Mouse (Mus musculus) liver, adult 10 weeks (tissue): ENCODE results near the gene Mpig6b. TPM values are rescaled to one million over a fixed set of nuclear protein-coding genes. Genes with fewer than 3 reads are reported as not detected.

ENCODE experiments used
- polyA plus RNA-seq: library from polyadenylated mRNA; stranded (reverse); fragments of 350-450 nt; fragmentation: Illumina TruSeq; extraction: RNeasy Lipid Tissue Mini Kit (QIAGEN cat#74804); gene quantifications from one replicate; pipeline ENCODE4 v1.2.3, GENCODE M21; 2014; ENCODE audit warnings: low read depth, low replicate concordance

The Mpig6b gene
- not detected for polyA plus RNA-seq

GRCm38 (mm10) chr17:35066084-35066483, at the start of gene Mpig6b:
Mpig6b (minus strand) TSS chr17:35066184.

DNA sequence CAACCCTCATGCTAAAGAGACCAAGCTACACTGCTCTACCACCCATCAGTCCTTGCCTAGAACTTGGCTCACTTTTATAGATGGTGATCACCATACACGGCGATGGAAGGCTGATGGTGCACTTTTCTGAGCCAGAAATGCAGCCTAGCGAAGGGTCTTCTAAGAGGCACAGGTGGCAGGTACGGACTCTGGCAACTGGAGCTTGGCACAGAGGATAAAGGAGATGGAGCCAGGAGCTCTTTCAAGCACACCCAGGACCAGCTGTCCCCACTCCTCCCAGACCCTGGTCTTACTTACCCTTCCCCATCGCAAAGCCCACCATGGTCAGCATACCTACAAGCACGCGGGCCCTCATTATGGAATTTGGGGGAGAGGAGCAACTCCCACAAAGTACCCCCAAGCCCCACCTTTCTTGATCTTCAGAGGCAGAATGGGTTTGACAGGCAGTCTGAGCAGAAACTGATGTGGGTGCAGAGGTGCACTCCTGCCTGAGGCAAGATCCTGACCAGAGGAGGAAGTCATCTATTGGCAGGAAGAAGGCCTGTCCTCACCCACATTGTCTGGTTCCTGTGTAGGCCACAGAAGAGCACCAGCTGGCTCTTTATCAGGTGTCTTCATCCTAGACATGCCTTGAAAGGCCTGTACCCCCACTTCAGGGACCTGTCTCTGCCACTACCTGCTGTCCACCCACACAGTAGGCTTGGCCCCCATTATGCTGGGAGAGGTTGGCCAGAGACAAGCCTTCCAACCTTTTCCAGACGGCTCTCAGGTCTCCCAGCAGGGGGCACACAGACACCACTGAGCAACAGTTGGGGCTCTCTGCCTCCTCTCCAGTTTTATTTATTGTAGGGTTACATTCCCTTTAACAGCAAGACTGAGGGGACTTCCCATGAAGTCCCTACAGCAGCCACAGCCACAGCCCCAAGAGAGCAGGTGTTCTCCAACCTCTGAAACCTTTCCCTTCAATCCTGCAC, 49.3 kb upstream of the Mpig6b start, which contains the start of gene Ly6g5b:
Gene Ly6g5b (minus strand): TSS at position 383 of the 974 bp plus-strand sequence.

DNA sequence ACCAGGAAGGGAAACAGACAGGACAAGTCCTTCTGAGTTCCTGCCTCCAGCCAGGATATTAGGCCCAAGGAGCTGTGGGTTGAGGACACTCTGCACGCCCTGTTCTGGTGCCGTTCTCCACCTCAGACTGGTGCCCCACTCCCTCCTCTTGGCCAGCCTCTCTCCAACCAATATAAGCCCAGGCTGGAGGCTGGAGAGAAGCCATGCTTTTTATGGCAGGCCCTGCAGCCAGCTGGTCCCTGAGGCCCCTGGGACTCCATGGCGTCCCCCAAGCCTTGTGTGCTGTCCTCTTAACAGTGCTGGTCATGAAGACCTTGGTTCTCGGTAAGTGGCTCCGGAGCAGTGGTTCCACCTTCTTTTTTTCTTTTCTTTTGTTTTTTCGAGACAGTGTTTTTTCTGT, 42.1 kb upstream of the Mpig6b start, which contains the start of gene Ly6g5c:
Gene Ly6g5c (plus strand): TSS at position 183 of the 400 bp plus-strand sequence.

GRCm38 (mm10) chr17:35088825-35089644, 23.1 kb upstream of the Mpig6b start, which contains the start of gene Abhd16a:
Abhd16a (plus strand) TSS chr17:35089263.

DNA sequence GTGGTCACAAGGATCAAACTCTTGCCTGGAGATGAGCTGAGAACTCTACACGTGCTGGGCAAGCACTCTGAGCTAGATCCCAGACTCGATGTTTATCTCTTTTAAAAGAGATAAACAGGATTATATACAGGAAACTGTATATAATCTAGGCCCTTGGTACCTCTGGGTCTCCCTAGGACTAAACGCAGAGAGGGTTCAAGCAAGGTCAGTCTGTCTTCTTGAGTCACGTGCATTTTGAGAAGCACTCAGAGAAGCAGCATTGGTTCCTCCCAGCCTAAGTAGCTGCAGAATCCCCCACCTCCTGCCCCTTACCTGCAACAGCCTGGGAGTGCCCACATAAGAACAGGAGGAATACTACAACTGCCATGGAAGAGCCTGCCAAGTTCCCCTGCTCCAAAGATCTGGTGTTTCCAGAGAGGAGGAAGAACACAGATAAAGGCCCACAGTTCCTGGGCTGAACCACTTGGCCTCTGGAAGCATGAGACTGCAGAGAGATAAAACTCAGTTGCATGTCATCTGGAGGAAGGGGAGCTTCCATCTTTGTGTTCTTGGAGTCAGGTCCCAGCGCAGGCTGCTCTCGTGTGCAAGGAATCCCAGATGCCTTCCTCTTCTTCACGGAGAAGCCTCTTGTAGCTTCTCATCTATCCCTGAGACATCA, 19.4 kb upstream of the Mpig6b start, which contains the start of gene Ly6g6f:
Gene Ly6g6f (minus strand): TSS at position 403 of the 658 bp plus-strand sequence.

GRCm38 (mm10) chr17:35077786-35078233, 11.8 kb upstream of the Mpig6b start, which contains the start of gene Ly6g6d:
Ly6g6d (minus strand) TSS chr17:35078065.

GRCm38 (mm10) chr17:35076507-35077176, 10.7 kb upstream of the Mpig6b start, which contains the start of gene Ly6g6e:
Ly6g6e (plus strand) TSS chr17:35076902.

DNA sequence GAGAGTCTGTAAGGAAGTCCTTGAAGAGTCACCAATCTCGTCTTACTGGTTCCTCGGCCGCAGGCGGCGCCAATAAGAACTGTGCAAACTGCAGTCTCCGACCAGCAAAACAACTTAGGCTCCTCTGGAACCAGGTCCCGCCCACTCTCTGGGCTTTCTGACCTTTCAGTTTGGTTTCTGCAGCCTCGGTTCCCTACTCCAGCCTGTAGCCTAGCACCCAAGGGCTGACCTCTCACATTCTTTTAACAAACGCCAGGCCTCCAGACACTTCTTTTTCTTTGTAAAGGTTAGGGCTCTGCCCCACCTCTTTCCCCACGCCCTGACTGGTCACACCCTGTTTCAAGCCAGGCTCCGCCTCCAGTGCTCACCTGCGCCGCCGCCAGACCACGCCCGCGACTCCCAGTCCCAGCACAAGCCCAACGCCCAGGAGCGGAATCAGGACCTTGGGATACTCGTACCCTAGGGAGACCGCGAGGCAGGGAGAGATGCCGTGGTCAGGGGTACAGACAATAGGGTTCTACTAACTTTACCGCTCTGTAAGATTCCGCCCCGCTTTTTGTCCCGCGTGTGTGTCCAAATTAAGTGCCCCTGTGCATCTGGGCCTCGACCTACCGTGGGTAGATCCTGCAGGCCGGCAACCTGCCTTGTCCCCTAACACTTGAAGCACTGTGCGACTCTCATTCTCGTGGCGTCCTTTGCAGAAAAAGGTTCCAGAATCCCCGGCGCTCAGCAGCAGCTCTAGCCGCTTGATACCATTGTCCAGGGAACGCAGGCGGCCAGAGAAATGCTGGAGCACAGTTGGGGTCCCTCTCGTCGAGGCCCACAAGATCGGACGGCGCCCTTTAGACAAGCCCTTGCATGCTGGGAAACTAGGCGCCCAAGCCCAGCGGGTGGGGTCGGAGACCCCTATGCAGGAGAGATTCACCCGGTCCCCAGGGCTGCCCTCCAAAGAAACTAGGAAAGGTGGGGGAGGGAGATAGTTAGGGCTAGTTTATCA, 735 bp downstream of the Mpig6b start, which contains the start of gene Ly6g6c:
Gene Ly6g6c (plus strand): TSS at position 438 of the 997 bp plus-strand sequence.

GRCm38 (mm10) chr17:35058911-35059892, 6.8 kb downstream of the Mpig6b start, which contains the start of gene Ddah2:
Ddah2 (plus strand) TSS chr17:35059035.

DNA sequence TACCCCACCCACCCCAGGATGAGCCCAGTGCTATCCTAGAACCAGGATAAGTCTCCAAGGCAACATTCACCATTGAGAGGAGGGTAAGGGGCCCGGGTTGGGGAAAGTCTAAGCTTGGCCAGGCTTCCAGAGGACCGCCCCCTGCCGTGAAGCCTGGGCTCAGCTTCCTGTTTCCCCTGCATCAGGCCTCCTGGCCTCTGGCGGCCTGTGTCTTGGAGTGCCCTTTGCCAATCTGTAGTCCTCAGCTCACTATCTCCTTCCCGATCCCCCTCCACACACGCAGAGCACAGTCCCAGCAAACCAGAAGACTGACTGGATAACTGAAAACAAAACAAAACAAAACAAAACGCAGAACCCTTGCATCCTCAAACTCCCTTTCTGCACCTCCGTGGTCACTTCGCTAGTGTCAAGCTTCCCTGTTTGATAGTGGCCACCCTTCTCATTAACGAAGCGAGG, 16.4 kb downstream of the Mpig6b start, which contains the start of gene Clic1:
Gene Clic1 (plus strand): TSS at position 406 of the 456 bp plus-strand sequence.

GRCm38 (mm10) chr17:35046681-35047455, 19.1 kb downstream of the Mpig6b start, which contains the start of gene Msh5:
Msh5 (minus strand) TSS chr17:35046745.

GRCm38 (mm10) chr17:35027277-35028068, 38.5 kb downstream of the Mpig6b start, which contains the start of gene Sapcd1:
Sapcd1 (minus strand) TSS chr17:35028016.

GRCm38 (mm10) chr17:35016376-35016775, 49.6 kb downstream of the Mpig6b start, which contains the start of gene Vwa7:
Vwa7 (plus strand) TSS chr17:35016579.

